Mouse (Mus musculus): Measurements from ENCODE around the gene Sqor.

Sqor gene

DNA sequence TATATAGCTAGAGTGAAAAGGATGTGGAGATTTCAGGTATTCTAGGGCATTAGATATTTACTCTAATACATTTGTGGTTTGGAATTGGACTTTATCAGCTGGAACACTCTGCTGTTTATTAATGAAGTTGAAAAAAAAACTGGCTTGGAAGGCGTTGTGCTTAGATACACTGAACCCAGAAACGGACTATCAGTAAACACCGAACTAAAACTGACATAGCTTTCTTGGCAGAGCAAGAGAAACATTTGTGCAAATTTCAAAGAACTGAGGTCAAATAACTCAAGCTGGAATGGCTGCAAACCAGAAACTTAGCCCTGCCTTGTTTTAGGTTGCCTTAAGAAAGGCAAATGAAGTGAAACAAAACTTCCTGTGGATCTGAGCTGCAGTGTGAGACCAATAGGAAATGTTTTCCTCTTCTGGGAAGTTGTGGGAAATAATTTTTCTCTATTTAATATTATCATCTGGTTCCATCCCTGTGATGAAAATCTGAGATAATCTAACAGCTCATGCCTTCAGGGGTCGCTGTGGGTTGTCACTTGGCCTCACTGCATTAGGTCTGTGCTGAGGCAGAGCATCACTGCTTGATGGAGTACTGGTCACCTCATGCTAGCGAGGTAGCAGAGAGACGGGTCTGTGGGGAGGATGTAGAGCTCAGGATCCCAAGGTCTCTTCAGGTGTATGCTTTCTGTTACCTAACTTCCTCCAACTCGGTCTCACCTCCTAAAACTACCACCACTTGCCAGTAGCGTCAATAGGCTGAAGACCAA, 16.7 kb downstream of the Sqor start:
- in situ Hi-C loops (cut with MboI, MseI), result loop anchor here (25.0 kb wide), 1 partner anchor 1831 kb away; no protein-coding TSS in a partner anchor

- in situ Hi-C loops (cut with MboI, MseI), result loop anchor here (25.0 kb wide), 1 partner anchor 1829 kb away; no protein-coding TSS in a partner anchor
Observed at GRCm38 (mm10) chr2:122783730-122784129, 18.7 kb downstream of the Sqor start.

DNA sequence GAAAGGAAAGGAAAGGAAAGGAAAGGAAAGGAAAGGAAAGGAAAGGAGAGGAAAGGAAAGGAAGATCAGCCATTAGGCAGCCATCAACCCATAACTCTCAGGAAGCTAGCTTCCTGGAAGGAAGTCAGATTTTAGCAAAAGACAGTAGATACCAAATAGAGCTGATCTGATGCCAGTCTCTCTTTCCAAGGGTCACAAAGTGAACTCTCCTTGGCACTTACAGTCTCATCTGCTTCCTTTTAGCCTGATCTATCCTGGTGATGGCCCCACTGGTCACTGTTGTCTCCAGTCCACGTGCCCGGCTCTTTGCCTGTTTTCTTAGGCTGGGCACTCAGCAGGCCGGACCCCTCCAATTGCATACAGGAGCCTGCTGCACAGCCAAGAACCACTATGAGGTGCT, 19.7 kb downstream of the Sqor start:
- in situ Hi-C loops (cut with MboI, MseI), result loop anchor here (5.0 to 25.0 kb wide), 2 partner anchors 103 to 1828 kb away; no protein-coding TSS in a partner anchor

- in situ Hi-C loops (cut with MboI, MseI), result loop anchor here (5.0 to 25.0 kb wide), 2 partner anchors 101 to 1826 kb away; no protein-coding TSS in a partner anchor
Observed at GRCm38 (mm10) chr2:122786167-122786566, 21.1 kb downstream of the Sqor start.

DNA sequence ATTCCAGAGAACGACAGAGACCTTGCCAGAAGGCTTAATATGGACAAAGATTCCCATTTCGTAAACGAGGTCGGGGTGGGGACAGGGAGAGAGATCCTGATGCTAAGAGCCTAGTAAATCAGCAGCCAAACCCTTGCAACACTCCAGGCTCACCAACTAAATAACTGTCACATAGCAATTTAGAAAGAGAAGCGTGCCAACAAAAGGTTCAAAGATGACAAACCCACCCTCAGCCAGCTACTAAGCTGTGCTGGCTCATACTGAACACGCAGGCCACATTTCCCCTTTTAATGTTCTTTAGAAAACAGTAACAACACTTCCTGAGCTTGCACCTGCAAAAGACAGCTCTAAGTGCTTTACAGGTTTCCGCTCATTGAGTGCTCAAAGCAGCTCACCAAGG, 24.3 kb downstream of the Sqor start:
- in situ Hi-C loops (cut with MboI, MseI), result loop anchor here (5.0 to 25.0 kb wide), 2 partner anchors 98 to 1823 kb away; no protein-coding TSS in a partner anchor

- in situ Hi-C loops (cut with MboI, MseI), result loop anchor here (5.0 to 25.0 kb wide), 2 partner anchors 98 to 1823 kb away; no protein-coding TSS in a partner anchor
Observed at GRCm38 (mm10) chr2:122789730-122790129, 24.7 kb downstream of the Sqor start.

- in situ Hi-C loops (cut with MboI, MseI), result no loop called here
Observed at GRCm38 (mm10) chr2:122804392-122804791, 39.4 kb downstream of the Sqor start.

- in situ Hi-C loops (cut with MboI, MseI), result no loop called here
Observed at GRCm38 (mm10) chr2:122806040-122806439, 41.0 kb downstream of the Sqor start.

GRCm38 (mm10) chr2:122809027-122809426, 44.0 kb downstream of the Sqor start:
- in situ Hi-C loops (cut with MboI, MseI), result no loop called here

- in situ Hi-C loops (cut with MboI, MseI), result no loop called here
Observed at GRCm38 (mm10) chr2:122816986-122817385, 51.9 kb downstream of the Sqor start.

DNA sequence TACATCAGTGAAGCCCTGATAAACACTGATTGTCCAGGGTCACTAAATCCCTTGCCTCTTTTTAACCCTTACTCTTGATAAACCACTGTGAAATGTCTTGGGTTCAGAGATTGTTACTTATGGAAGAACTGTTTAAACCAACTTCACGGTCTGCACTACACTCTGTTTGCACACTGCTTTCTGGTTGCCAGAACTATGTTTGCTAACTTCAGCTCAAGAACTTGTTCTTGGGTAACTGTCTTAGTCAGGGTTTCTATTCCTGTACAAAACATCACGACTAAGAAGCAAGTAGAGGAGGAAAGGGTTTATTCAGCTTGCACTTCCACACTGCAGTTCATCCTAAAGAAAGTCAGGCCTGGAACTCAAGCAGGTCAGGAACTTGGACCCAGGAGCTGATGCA, 56.2 kb downstream of the Sqor start:
- in situ Hi-C loops (cut with MboI, MseI), result no loop called here

DNA sequence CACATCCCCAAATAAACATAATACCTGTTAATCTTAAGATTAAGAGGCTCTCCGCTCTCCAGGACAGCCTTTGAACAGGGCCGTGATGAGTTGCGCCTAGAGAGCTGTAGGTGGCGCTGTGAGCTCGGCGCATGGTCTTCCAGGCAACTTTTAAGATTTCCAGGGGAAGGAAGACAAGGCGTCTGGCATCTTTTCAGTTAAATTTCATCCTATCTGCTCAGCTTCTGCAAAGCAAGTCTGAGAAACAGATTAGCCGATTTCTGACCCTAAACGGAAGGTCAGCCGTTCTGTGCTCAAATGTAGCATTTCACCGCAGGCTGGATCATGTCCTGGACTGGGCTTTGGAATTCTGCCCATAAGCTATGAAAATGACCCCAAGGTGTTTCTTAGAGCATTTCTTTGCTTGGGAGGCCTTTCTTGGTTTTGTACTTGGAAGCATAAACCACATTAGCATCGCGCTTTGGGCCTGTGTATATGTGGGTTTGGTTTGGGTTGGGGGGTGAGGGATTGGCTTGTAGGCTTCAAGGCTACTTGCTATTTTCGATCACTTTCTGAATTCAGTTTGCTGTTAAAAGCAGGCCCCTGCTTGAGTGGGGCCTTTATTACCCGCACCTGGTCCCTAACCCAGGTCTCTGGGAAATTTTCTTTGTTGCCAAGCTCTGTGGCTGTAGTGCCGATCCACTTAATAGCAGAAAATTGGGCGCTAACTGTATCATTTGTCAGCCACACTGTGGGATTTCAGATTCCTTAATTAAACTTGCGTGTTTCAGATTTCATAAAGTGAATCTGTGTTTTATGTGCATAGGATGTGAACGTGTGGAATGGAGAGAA, 60.6 kb downstream of the Sqor start:
- in situ Hi-C loops (cut with MboI, MseI), result no loop called here

GRCm38 (mm10) chr2:122826302-122826701, 61.3 kb downstream of the Sqor start:
- in situ Hi-C loops (cut with MboI, MseI), result no loop called here

GRCm38 (mm10) chr2:122854636-122855035, 89.6 kb downstream of the Sqor start:
- in situ Hi-C loops (cut with MboI, MseI), result no loop called here

DNA sequence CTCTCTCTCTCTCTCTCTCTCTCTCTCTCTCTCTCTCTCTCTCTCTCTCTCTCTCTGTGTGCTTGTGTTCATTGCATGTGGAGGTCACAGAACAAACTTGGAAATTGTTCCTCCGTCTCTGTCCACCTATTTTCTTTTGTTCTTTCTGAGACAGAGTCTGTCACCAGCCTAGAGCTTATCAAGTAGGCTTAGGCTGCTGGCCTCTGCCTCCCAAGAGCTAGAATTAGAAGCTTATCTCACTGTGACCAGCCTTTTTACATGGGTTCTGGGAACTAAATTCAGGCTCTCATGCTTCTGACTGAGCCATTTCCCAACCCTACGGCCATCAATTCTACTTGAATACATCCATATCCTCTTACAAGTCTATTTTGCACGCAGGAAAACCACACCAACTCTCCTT, 90.3 kb downstream of the Sqor start:
- in situ Hi-C loops (cut with MboI, MseI), result no loop called here
